Mouse (Mus musculus): Measurements from ENCODE around the gene Dnajc2.
A peak's percentile ranks its signal among the peaks of the same experiment; 100 is the strongest.

Gene Dnajc2

GRCm38 (mm10) chr5:21785053-21785452, at the start of gene Dnajc2, which contains the start of gene Psmc2:
Gene Dnajc2 (minus strand): TSS chr5:21785251.
Gene Psmc2 (plus strand): TSS chr5:21785283.
- DNase-seq (ENCODE audit: low read depth, low spot score), result peak; percentile 93

DNA sequence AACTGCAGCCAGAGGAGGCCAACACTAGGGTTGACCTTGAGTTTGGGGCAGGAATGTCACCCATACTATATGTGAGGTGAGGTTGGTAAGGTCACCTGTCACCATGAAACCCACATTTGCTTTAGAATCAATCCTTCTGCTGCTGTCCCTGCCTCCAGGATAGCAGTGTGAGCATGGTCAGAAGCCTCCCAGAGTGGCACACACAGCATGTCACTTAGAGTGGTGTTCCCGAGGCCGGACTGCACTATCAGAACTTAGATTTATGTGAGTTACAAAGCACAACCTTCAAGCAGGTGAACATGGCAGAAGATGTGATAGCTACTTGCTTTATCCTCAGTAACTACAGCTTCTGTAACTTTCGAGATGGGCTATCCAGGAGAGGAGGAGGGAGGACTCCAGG, 46.7 kb upstream of the Dnajc2 start:
- DNase-seq (ENCODE audit: low read depth, low spot score), result no peak

GRCm38 (mm10) chr5:21828855-21829254, 43.8 kb upstream of the Dnajc2 start:
- DNase-seq (ENCODE audit: low read depth, low spot score), result no peak

GRCm38 (mm10) chr5:21827643-21828042, 42.6 kb upstream of the Dnajc2 start:
- DNase-seq (ENCODE audit: low read depth, low spot score), result no peak

- DNase-seq (ENCODE audit: low read depth, low spot score), result no peak
These were observed 41.3 kb upstream of the Dnajc2 start for GRCm38 (mm10) chr5:21826370-21826769.

DNA sequence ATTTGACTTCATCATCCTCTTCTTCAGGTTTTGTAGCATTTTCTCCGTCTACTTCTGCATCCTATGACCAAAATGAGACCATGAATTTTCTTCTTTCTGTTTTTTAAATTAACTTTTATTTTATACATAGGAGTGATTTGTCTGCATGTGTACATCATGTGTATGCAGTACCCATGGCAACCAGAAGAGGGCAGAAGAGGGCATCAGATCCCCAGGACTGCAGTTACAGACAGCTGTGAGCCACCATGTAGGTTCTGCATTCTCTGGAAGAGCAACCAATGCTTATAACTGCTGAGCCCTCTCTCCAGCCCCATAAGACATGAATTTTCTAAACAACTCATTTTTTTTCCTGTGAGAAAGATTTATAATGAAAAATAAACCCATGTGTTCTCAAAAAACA, 28.9 kb upstream of the Dnajc2 start:
- DNase-seq (ENCODE audit: low read depth, low spot score), result peak; percentile 60

- no peak for DNase-seq (ENCODE audit: low read depth, low spot score)
These were observed 25.9 kb upstream of the Dnajc2 start for GRCm38 (mm10) chr5:21810924-21811323.

DNA sequence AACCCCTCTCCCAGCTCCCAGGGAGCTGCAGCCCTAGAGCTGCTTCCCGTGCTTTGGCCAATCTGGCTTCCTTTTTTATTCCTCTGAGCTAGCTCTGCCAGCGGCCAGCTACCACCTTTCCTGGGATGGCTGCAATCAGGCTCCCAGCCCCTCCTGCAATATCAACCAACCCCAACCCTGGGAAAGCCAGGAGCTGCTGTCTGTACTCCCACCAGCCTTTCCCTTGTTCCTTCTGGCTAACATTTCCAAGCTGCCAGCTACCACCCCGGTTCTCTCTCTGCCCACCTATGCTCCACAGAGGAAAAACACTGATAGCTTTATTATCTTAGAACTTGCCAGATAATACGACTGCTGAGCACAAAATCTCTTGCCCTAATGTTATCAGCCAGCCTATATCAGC, 19.8 kb upstream of the Dnajc2 start:
- no peak for DNase-seq (ENCODE audit: low read depth, low spot score)

GRCm38 (mm10) chr5:21803691-21804188, 18.7 kb upstream of the Dnajc2 start:
- DNase-seq (ENCODE audit: low read depth, low spot score), result no peak

GRCm38 (mm10) chr5:21802907-21803306, 17.9 kb upstream of the Dnajc2 start:
- no peak for DNase-seq (ENCODE audit: low read depth, low spot score)

GRCm38 (mm10) chr5:21792166-21792565, 7.1 kb upstream of the Dnajc2 start:
- no peak for DNase-seq (ENCODE audit: low read depth, low spot score)

DNA sequence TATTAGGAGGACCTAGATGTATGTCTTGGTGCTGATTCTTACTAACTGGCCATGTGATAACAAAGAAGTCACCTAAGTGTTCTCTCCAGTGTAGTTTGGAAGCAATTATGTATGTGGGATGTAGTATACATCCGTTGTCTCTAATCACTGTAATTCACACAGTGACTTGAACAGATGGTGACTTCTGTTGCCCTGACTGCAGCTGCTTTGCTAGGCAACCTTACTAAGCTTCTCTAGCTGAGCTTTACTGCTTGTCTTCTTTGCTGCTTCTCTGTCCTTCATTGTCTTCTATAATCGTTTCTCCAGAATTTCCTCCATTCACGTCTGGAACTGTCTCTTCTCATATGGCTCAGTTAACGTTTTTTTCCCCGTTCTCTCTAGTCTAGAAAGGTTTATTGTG, 4.0 kb upstream of the Dnajc2 start:
- DNase-seq (ENCODE audit: low read depth, low spot score), result no peak

GRCm38 (mm10) chr5:21787186-21788105, 2.4 kb upstream of the Dnajc2 start:
- no peak for DNase-seq (ENCODE audit: low read depth, low spot score)

DNA sequence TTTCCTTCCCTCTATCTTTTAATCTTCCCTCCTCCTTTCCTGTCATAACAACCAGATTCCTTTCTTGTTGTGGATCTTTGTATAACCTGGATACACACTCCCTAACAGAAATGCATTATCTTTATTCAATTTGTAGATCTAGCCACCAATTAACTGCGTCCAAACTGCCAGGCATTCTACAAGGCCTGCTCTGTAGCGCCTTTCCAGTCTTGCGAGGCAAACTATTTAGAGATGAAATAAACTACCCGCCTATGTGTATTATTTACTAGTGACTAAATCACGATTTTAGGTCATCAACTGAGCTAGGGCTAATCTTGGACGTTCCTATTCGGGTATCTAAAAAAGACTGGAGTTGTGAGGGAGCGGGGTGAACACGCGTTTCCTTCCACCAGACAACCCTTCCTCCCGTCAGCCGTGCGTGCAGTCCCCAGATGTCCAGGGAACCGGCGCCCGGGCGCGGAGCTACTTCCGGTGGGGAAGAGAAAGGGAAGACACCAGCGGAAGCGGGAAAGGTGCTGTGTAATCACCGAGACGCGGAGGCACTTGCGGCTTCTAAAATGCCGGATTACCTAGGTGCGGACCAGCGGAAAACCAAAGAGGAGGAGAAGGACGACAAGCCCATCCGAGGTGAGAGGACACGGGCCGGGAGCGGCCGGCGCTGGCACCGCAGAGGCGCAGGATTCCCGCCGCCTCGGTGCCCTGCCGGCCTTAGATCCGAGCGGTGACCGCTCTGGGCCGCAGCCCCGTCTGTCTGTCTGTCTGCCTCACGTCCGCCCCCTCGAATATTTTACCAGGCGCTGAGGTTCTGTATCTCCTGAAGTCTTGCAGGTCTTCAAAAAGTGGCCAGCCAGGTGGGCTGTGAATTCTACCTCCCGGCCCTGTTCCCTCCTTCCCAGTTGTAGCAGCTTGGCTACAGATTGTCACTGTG, 1.5 kb upstream of the Dnajc2 start:
- peak; percentile 95 for DNase-seq (ENCODE audit: low read depth, low spot score)

DNA sequence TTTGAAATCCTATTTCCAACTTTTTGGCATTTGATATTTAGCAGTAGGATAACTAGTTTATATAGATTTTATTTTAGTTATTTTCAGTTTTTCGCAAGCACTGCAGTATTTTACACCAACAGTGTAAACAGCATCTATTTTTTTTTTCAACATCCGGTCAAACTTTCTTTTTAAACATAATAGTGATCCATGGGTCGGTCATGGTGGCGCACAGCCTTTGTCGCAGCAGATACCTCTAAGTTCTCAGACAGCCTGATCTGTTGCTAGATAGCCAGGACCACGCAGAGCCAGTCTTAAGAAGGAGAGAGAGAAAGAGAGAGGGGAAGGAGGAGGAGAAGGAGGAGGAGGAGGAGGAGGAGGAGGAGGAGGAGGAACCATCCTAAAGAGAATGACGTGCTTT, 725 bp upstream of the Dnajc2 start:
- no peak for DNase-seq (ENCODE audit: low read depth, low spot score)

- DNase-seq (ENCODE audit: low read depth, low spot score), result no peak
These were observed 644 bp downstream of the Dnajc2 start for GRCm38 (mm10) chr5:21784161-21785052.

DNA sequence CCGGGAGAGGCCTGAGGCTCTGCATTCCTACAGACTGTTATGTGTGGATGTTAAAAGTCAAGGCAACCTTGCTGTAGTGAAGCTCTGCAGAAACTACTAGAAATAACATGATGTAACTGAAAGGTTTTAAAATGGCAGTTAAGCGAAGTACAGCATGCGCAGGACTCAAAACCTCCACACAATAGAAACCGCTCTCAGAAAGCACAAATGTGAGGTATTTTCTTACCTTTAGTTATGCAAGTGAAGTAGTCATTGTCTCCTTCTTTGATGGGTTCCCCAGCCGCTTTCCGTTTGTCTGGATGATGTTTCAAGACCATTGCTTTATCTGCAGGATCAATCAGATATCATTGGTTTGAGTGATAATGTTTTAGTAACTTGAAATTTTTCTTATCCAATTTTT, 8.6 kb downstream of the Dnajc2 start:
- no peak for DNase-seq (ENCODE audit: low read depth, low spot score)

DNA sequence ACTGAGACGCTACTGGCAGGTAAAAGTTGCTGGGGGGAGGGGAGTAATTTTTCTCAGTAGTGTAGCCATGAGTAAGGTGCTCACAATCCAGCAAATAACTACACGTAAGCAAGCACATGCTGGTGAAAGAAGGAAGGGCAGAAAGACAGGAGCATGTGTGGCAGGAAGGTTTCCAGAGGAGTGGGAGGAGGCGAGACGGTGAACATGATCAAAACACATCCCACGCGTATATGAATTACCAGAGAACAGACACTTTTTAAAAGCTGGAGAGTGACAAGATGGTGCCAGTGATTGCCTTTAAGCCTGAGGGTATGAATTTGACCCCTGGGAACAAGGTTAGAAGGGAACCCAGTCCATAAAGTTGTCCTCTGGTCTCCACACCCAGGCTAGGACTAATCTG, 15.2 kb downstream of the Dnajc2 start:
- no peak for DNase-seq (ENCODE audit: low read depth, low spot score)

DNA sequence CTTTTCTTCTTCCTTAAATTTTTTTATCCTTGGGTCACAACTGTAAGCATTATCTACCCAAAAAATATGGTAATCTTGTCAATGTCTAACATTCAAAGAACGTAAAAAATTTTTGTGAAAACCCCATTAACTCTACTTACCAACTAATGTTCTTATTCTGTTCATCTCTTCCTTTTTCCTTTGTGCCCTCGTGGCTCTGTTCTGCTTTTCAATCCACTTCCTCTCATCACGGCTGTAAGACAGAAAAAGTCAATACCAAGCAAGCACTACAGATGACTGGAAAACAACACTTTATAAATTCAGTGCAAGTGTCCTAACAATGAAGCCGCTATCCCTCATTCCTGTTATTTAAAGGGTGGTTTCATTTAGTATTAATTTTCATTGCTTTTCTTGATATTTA, 16.5 kb downstream of the Dnajc2 start:
- no peak for DNase-seq (ENCODE audit: low read depth, low spot score)

DNA sequence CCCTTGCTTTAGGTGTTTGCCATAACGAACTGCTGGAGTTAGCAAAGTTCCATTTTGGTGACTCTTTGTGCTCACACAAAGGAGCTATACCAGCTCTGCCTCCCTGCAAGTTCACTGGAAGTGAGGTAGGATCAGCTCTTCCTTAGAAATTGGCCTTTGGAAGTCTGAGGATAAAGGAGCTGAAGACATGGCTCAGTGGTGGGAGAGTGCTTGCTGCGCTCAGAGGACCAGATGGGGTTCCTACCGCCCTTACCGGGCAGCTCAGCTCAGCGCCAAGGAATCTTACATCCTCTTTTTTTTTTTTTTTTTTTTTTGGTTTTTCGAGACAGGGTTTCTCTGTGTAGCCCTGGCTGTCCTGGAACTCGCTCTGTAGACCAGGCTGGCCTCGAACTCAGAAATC, 39.1 kb downstream of the Dnajc2 start:
- no peak for DNase-seq (ENCODE audit: low read depth, low spot score)

- DNase-seq (ENCODE audit: low read depth, low spot score), result no peak
These were observed 40.4 kb downstream of the Dnajc2 start for GRCm38 (mm10) chr5:21744651-21745050.

All from mesoderm, embryonic 11.5 days (tissue).